Mouse (Mus musculus) mature B cell (primary cell): ENCODE measurements around the gene Zcchc18.
"Not testable (repeated sequence)": the region's sequence is repeated elsewhere in the genome, so short reads cannot be mapped to it uniquely, and the experiment has no call there.

Experiments
- in situ Hi-C: fragments of 300-500 bp; cut with MboI; formaldehyde crosslinking; loops from 2 replicates; pipeline ENCODE4 v1.14.3; 2019

The Zcchc18 gene

GRCm38 (mm10) chrX:136992978-136993547, at the start of gene Zcchc18:
Zcchc18 (plus strand) TSS chrX:136993155.
- in situ Hi-C loops = no loop called here

DNA sequence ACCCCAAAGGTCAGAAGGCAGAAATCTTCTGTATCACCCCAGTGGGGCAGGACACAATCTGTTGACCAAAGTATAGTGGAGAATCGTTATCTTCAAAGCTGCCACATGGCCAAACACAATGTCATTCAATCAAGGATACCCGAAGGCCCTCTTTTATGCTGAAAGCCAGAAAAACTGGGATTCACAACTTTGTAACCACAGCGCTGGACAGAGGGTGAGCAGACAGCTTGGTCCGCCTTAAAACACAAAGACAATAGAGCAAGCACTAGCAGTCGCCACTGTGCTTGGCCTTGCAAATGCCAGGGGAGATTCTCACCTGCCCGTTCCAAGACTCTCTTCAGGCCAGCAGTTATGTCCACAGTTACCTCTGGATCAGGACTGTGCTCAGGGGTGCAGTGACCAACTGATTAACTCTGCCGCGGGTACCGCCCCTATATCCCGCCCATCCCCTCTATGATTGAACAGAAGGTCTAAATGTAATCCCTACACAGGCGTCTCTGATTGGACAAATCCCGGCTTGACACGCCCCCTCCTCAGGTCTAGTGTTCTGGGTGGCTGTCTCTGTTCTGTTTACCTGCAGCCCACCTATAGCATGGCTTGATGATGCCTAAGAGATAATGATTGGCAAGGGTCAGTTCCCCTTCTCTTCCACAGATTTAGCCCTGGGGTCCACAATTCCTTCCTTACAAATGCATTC, 35.2 kb upstream of the Zcchc18 start:
- in situ Hi-C loops = not testable (repeated sequence)

DNA sequence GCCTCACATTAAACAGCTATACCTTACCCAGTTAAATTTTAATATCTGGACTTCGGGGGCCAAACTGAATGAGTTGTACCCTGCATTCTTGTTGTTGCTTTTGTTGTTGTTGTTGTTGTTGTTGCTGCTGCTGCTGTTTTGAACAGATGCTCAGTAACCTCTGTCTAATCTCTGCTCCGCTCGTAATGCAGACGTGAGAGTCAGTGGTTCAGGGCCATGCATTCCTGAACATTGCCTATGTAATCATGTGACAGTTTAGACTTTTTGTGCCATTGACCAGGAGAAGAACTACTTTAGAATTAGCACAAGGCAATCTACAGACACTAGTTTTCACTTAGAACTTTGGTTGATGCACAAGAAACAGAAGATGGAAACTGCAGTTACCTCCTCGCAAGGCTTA, 34.7 kb upstream of the Zcchc18 start:
- in situ Hi-C loops = not testable (repeated sequence)

- in situ Hi-C loops = no loop called here
These were observed 33.3 kb upstream of the Zcchc18 start for GRCm38 (mm10) chrX:136959688-136960087.

- in situ Hi-C loops = loop anchor here (5.0 kb wide), 1 partner anchor 42 kb away; no protein-coding TSS in a partner anchor
These were observed 17.6 kb upstream of the Zcchc18 start, which contains the start of gene Tmsb15b2 for GRCm38 (mm10) chrX:136975397-136975796. Tmsb15b2 (minus strand) TSS chrX:136975497.

DNA sequence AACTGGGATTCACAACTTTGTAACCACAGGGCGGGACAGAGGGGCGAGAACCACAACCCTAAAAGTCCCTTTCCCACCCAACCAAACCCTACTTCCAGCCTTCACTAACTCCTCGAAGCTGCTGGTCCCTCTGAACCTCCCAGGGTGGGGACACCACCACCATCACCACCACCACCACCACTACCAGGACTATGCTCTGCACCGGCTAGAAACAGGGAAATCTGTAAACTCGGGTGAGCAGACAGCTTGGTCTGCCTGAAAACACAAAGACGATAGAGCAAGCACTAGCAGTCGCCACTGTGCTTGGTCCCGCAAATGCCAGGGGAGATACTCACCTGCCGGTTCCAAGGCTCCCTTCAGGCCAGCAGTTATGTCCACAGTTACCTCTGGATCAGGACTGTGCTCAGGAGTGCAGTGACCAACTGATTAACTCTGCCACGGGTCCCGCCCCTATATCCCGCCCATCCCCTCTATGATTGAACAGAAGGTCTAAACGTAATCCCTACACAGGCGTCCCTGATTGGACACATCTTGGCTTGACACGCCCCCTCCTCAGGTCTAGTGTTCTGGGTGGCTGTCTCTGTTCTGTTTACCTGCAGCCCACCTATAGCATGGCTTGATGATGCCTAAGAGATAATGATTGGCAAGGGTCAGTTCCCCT, 16.4 kb upstream of the Zcchc18 start, which contains the start of the genes Tmsb15l and Tmsb15b1:
Gene Tmsb15l, minus strand, starts transcription at position 446 of the 661 bp plus-strand sequence.
Gene Tmsb15b1, minus strand, starts transcription at position 451 of the 661 bp plus-strand sequence.
- in situ Hi-C loops = loop anchor here (5.0 kb wide), 1 partner anchor 41 kb away; no protein-coding TSS in a partner anchor

DNA sequence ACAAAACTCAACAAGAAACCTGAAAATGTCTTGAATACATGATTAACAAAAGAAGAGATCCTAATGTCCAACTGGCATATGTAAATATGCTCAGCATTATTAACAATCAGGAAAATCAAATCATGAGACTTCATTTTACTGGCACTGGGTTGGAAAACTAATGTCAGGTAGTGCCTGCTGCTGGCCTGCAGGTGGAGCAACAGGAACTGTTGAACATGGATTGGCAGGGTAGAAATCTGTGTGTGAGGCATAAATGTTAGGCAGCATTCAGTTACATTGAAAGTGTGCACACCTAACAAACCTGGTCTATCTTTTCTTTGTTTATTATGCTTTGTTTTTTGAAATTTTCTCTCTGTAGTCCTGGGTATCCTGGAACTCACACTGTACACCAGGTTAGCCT, 14.3 kb upstream of the Zcchc18 start:
- in situ Hi-C loops = loop anchor here (5.0 kb wide), 1 partner anchor 39 kb away; no protein-coding TSS in a partner anchor

- in situ Hi-C loops = no loop called here
These were observed 6.9 kb upstream of the Zcchc18 start for GRCm38 (mm10) chrX:136986039-136986438.

GRCm38 (mm10) chrX:136991274-136991673, 1.7 kb upstream of the Zcchc18 start:
- in situ Hi-C loops = no loop called here

- in situ Hi-C loops = no loop called here
These were observed 577 bp upstream of the Zcchc18 start for GRCm38 (mm10) chrX:136992191-136992965.

DNA sequence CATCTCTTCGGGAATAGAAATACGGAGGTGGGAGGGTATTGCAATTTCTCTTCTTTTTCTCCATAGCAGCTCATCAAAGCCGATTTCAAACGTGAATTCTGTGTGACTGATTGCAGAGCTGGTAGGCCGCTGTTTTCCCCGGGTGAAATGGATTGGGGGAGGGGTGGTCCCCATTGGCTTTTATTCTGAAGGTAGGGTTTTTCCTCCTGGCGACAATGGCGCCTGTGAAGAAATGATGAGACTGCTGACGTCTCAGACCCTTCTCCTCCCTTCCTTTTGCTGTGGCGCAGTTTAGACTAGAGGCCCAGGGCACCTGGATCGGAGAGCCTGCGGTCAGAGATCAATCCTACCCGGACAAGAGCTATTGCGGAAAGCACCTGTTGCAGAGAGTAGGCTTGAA, 686 bp downstream of the Zcchc18 start:
- in situ Hi-C loops = no loop called here

DNA sequence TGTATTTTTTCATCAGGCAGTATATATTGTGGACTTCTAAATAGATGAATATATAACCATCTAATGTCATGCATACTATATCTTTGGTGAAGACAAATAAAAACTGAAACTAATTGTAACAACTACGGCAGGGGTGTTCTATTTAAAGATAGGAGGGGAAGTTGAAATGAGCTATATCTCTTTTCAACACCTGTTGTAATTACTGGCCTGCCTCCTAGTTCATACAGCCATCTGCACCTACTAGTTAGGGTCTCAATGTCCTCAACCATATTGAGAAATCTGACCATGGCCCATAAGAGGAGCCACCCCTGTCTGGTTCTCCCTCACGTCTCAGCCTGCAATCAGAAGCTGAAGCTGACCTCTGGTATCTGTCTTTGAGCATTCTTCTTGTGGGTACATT, 3.3 kb downstream of the Zcchc18 start:
- in situ Hi-C loops = no loop called here

DNA sequence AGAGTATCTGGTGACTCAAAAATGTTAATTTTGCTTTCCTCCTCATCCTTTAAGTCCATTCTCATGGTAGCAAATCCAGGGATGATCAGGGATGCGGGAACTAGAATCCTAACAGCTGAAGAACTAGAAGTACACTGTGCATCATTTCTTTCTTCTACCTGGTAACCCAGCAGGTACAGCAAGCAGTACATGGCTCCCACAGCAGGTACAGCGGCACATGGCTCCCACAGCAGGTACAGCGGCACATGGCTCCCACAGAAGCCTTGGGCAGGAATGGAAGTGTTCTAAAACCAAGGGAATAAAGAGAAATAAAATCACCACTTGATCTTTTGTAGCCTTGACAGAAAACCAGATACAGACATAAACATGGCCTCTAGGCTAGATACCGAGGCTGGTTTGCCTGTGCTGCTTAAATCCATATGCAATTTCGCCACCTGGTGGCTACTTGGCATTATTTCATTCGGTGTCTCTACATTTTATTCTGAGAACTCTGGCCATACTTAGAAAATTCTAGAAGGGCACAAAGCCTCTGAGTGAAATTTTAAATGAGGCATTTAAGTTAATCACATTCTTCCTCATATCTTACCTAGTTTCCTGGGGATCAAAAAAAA, 22.2 kb downstream of the Zcchc18 start:
- in situ Hi-C loops = loop anchor here (5.0 kb wide), 1 partner anchor 38 kb away; the partner anchor contains the start of genes Tmsb15b1, Tmsb15b2 and Tmsb15l

DNA sequence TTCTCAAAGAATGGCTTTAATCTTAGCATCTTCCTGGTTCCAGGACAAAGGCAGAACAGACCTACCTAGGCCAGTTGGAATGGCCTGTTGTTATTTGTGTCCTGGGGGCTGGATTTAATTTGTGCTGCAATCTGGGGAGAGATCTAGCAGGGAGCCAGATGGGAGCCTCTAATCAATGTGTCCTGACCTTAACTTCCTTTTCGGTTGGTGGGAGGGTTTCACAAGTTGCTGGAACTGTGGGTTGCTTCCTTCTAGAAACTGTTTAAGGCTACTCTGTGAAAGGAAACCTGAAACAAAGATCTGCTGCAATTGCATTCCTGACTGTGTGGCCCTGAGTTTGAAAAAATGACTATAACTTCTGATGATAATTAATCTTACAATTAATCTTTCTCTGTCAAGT, 24.7 kb downstream of the Zcchc18 start:
- in situ Hi-C loops = loop anchor here (5.0 kb wide), 1 partner anchor 40 kb away; the partner anchor contains the start of genes Tmsb15b1, Tmsb15b2 and Tmsb15l

- in situ Hi-C loops = loop anchor here (5.0 kb wide), 1 partner anchor 42 kb away; the partner anchor contains the start of genes Tmsb15b1, Tmsb15b2 and Tmsb15l
These were observed 26.4 kb downstream of the Zcchc18 start for GRCm38 (mm10) chrX:137019310-137019709.

- in situ Hi-C loops = no loop called here
These were observed 38.0 kb downstream of the Zcchc18 start for GRCm38 (mm10) chrX:137030916-137031315.

GRCm38 (mm10) chrX:137031726-137032125, 38.8 kb downstream of the Zcchc18 start:
- in situ Hi-C loops = no loop called here

GRCm38 (mm10) chrX:137034322-137034721, 41.4 kb downstream of the Zcchc18 start:
- in situ Hi-C loops = no loop called here

DNA sequence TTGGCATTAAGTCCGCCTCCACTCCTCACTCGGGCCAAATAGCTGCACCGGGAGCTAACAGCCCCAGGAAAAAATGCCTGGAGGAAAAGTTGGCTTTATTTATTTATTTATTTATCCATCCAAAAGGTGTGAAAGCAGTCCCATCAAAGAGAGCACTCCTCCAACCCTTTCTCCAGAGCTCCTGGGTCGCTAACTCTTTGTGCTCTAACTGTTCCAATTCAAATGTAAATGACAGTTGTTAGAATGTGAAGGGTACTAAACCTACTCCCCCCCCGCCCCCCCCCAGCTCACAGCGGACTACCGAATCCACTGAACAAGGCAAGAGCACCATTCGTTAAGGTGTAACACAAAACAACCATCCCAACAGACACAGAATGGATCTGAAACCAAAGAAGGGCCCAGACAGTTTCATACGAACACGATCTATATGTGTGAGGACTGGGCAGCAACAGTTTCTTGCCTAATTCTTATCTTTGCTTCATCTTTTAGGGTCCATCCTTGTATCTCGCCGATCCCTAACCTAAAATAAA, 44.6 kb downstream of the Zcchc18 start:
- in situ Hi-C loops = no loop called here

DNA sequence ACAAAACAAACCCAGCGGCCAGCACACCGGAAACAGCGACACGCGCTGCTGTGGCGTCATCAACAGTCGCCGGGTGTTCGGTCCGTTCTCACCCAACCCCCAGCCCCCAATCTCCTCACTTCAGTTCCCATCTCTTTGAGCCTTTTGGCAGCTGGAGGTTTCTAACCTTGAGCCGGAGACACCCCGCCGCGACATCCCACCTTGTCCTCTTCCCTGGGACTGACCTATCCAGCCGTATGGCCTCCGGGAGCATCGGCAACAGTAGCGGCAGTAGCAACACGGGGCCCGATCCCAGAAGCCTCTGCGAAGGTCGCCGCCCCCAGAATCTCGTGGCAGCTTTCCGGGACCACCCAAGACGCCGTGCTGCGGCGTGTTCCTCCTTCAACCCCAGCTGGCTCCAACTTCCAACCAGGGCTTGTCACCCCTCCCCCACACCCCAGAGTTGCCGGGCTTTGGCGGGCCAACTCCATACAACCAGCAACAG, 45.1 kb downstream of the Zcchc18 start, which contains the start of gene Slc25a53:
Gene Slc25a53, minus strand, starts transcription at position 303 of the 484 bp plus-strand sequence.
- in situ Hi-C loops = no loop called here
